ENCODE assay signal across 10 mouse cellular contexts in genomic region chr1:184718261-184719120, GRCm38 (mm10). TPM values are rescaled to one million over a fixed set of nuclear protein-coding genes. Genes with fewer than 3 reads are reported as not detected.
A peak's percentile ranks its signal among the peaks of the same experiment; 100 is the strongest.
DNase-seq lines count a peak whose midpoint lies in the region; ATAC-seq and TF ChIP-seq lines count a peak whose summit lies in the region.
"Had no signal": no experiment of that assay in that cellular context is flagged by ENCODE, and none has a peak within 500 bp of the region (broad histone marks: within the 10 kb centered on the region; RNA-seq: fewer than 3 reads in every experiment).

No protein-coding gene starts in this region.

- no peak for ATAC-seq in megakaryocyte, adult 5-6 weeks (ENCODE audit: poor library complexity, severe bottlenecking)
- ATAC-seq in liver, embryonic 15.5 days (ENCODE audit: insufficient read depth) = no peak
- no peak for ATAC-seq in stomach, postnatal 0 days (ENCODE audit: low FRiP score, low TSS enrichment)

- H3K4me2 ChIP-seq in liver, embryonic 15.5 days = peak overlapping the region; percentile 5; the same call in 1 of the 2 replicates
- H3K4me2 ChIP-seq in stomach, postnatal 0 days (replicated peaks; ENCODE audit: low read depth) = no peak overlapping the region

- H3K36me3 ChIP-seq in megakaryocyte, embryonic 14.5 days (replicated peaks; ENCODE audit: low read length) = no peaks in the 10 kb centered on the region
- H3K36me3 ChIP-seq in liver, embryonic 15.5 days (replicated peaks) = no peaks in the 10 kb centered on the region
- H3K36me3 ChIP-seq in stomach, postnatal 0 days (ENCODE audit: control insufficient read depth, insufficient read depth, low read length) = no peaks in the 10 kb centered on the region

- peaks cover 7% of the 10 kb centered on the region for H3K9me3 ChIP-seq in megakaryocyte, embryonic 14.5 days
- no peaks in the 10 kb centered on the region for H3K9me3 ChIP-seq in liver, embryonic 15.5 days (replicated peaks)
- H3K9me3 ChIP-seq in stomach, postnatal 0 days (ENCODE audit: control insufficient read depth, low read length) = no peaks in the 10 kb centered on the region

- intact Hi-C loops in gastrocnemius, adult 2 months (cut with DNase I) = no loop called here
- intact Hi-C loops in gastrocnemius, postnatal 14 days (cut with DNase I; ENCODE audit: low total_unique reads) = no loop called here

- H3K4me1 ChIP-seq in megakaryocyte, embryonic 14.5 days = peaks cover 25% of the 10 kb centered on the region
- H3K4me1 ChIP-seq in liver, embryonic 15.5 days (replicated peaks) = no peaks in the 10 kb centered on the region
- no peaks in the 10 kb centered on the region for H3K4me1 ChIP-seq in stomach, postnatal 0 days (replicated peaks; ENCODE audit: control insufficient read depth, insufficient read depth)

- DNase-seq in gastrocnemius, adult 2 months = no peak
- no peak for DNase-seq in gastrocnemius, postnatal 14 days
- no peak for DNase-seq in stomach, postnatal 0 days (ENCODE audit: low spot score)
- no peak for DNase-seq in right cerebral cortex, postnatal 10 days (ENCODE audit: low spot score in 2 of 2)
- no peak for DNase-seq in cerebellum, postnatal 36 days
- DNase-seq: B cell, adult 2 months; right cerebral cortex, postnatal 14 days had no signal

- TF ChIP-seq CTCF in gastrocnemius, adult 2 months (IDR thresholded peaks at IDR 0.05) = no peak
- no peak for TF ChIP-seq CTCF in stomach, postnatal 0 days (IDR thresholded peaks at IDR 0.05; ENCODE audit: low read depth)

- no peak for TF ChIP-seq EP300 in stomach, postnatal 0 days (optimal IDR thresholded peaks at IDR 0.05)

- H3K27ac ChIP-seq in gastrocnemius, adult 2 months = no peak overlapping the region
- no peak overlapping the region for H3K27ac ChIP-seq in liver, embryonic 15.5 days (replicated peaks)
- H3K27ac ChIP-seq in stomach, postnatal 0 days (replicated peaks) = no peak overlapping the region

- H3K27me3 ChIP-seq in megakaryocyte, embryonic 14.5 days (replicated peaks) = peaks cover 90% of the 10 kb centered on the region
- peaks cover 100% of the 10 kb centered on the region for H3K27me3 ChIP-seq in liver, embryonic 15.5 days
- peaks cover 36% of the 10 kb centered on the region for H3K27me3 ChIP-seq in stomach, postnatal 0 days (ENCODE audit: control insufficient read depth, insufficient read depth, low read length)

- 5% methylated on average over 41 of the region's 41 CpGs for WGBS in liver, embryonic 15.5 days (ENCODE audit: insufficient replicate concordance)
- 3% methylated on average over 41 of the region's 41 CpGs for WGBS in stomach, postnatal 0 days

- no peak overlapping the region for H3K9ac ChIP-seq in liver, embryonic 15.5 days
- H3K9ac ChIP-seq in stomach, postnatal 0 days (ENCODE audit: low read length) = no peak overlapping the region

- H3K4me3 ChIP-seq in gastrocnemius, adult 2 months = peak overlapping the region; percentile 56
- peak overlapping the region; percentile 70 for H3K4me3 ChIP-seq in megakaryocyte, embryonic 14.5 days (replicated peaks)
- no peak overlapping the region for H3K4me3 ChIP-seq in liver, embryonic 15.5 days (replicated peaks)
- peak overlapping the region; percentile 24 for H3K4me3 ChIP-seq in stomach, postnatal 0 days (ENCODE audit: low read depth, low read length)

RNA-seq across cellular contexts. Expression of gene Hlx, which starts 13.9 kb away (rescaled TPM):
- 10 to 100 TPM in 1 of 2 experiments, 1 to 10 TPM in 1; 6.9 to 10.9 TPM for total RNA-seq in gastrocnemius, adult 2 months (2021)
- total RNA-seq in gastrocnemius, postnatal 14 days (2021) = 10 to 100 TPM; 22.9 to 24.1 TPM
- 102 and 197 TPM in 2 replicates for polyA plus RNA-seq in megakaryocyte, embryonic 14.5 days (2012; ENCODE audit: insufficient read depth, low replicate concordance)
- 29.3 and 39.3 TPM in 2 replicates for total RNA-seq in megakaryocyte, adult 5-6 weeks (2015)
- 23.3 and 27.1 TPM in 2 replicates for total RNA-seq in megakaryocyte, adult 5-6 weeks (2017)
- 8.1 and 8.4 TPM in 2 replicates for polyA plus RNA-seq in liver, embryonic 15.5 days (2015; fragmentation: Nextera tagmentation; extraction: Ambion mirVana)
- 5.4 and 6.9 TPM in 2 replicates for polyA plus RNA-seq in stomach, postnatal 0 days (2015; fragmentation: Nextera tagmentation; extraction: Ambion mirVana)
